Mouse (Mus musculus): ENCODE results near the gene Ubac2.

Gene Ubac2

DNA sequence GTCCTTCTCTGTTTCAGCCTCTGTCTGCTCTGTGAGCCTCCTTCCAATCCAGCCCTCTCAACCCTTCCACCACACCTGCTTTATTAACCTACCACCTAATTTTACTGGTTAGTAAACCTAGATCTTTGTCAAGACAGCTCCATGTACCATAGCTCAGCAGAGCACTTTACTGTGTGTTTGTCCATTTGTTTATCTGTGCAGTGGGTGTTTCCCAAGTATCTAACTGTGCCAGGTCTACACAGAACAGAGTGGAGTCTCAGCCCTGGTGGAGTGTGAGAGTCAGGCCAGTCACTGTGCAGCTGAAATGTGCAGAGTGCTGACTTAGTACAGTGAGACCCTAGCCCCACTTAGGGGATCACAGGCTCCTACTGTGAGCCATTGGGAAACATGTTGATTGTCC is 125.4 kb downstream of the Ubac2 start:
- no peak for DNase-seq (ENCODE audit: low read depth)

DNA sequence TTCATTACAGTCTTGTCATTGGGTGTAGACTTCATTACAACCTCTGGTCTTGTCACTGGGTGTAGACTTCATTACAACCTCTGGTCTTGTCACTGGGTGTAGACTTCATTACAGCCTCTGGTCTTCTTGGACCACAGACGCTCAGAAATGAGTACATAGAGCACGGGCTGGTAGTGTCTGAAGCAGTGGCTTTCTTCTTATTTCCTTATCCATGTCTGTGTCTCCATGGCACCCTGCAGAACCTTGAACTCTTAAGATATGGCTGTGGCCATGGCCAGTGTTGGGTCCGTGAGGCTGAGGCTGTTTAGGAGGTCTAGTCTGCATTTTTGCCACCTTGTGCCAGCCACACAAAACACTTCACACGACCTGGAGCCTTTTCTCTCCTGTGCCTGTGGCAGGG is 129.8 kb downstream of the Ubac2 start:
- no peak for DNase-seq (ENCODE audit: low read depth)

DNA sequence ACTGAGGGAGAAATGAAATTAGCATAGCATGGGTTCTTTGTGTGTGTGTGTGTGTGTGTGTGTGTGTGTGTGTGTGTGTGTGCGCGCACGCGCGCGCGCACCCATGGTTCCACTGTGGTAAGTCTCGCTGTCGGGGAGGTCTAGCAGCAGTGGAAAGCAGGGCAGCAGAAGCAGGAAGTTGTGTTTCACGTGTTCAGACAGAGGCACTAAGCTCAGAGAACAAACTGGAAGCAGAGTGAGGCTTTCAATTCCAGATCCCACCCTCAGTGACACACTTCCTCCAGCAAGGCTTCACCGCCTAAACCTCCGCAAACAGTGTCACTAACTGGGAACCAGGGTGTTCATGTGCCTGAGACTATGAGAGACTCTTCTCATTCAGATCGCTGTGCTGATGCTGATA is 131.1 kb downstream of the Ubac2 start:
- no peak for DNase-seq (ENCODE audit: low read depth)

DNA sequence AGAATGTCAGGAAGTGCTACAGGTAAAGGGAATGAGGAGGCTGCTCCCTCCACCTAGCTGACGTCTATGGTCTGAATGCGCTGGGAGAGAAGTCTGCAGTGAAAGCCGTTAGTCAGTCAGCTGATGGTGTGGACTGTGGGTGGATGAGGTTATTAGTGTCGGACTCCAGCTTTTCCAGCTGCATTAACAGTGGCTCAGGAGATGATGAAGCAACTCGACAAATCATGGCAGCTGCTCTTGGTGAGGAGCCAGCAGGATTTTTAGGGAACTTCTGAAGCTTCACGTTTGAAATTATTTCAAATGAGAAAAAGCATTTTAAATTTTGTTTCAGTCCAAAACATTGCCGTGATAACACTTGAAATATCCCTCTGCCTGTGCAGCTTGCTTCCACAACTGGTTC is 131.9 kb downstream of the Ubac2 start:
- peak; percentile 8 for DNase-seq (ENCODE audit: low read depth)

DNA sequence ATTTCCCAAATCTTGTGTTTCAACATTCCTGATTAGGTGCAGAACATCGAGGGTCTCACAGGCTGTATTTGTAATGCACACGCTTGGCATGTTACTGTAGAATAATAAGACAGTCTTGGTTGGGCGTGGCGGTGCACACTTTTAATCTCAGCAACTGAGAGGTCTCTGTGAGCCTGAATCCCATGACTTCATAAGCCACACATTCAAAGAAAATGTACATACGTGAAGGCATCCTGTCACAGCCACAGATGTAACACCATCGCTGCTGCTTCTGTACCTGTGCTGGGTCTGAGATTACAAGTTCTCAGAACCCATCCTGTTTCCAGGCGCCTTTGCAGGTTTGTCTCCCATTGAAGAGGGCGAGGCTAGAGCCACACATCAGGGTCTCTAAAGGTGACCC is 133.3 kb downstream of the Ubac2 start:
- DNase-seq (ENCODE audit: low read depth): no peak

DNA sequence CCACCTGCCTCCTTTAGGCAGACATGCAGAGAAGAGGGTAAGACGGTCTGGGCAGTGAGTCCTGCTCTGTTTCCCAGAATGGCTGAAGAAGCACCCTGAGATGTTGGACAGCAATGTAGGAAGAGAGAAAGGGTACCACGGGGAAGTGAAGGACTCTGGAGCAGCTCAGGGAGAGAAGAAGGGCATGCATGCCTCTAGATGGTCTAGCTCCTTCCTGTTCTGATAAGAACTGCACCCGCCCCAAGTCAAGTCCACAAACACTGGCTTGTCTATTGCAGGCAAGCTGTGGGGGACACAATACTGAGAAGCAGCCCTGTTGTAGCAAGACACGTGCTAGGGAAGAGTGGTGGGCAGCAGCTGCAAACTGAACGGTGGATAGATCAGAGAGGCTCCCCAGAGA is 133.8 kb downstream of the Ubac2 start:
- DNase-seq (ENCODE audit: low read depth): no peak

DNA sequence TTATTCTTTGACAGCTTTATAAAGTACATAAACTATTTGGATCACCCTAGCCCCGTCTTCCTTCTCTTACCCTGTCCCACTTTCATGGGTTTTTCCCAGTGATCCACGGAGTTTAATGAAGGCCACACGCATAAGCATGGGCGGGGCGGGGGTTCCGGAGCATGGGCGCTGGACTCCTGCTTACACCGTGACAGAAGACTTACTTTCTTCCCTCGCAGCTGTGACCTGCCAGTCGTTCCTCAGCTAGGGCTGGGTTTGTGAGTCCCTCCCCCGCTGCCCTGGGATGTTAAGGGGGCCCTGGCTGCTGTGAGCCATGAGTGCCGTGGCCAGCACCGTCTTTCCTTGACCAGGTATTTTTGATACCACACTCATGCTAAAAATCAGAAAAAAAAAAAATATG is 134.4 kb downstream of the Ubac2 start:
- no peak for DNase-seq (ENCODE audit: low read depth)

DNA sequence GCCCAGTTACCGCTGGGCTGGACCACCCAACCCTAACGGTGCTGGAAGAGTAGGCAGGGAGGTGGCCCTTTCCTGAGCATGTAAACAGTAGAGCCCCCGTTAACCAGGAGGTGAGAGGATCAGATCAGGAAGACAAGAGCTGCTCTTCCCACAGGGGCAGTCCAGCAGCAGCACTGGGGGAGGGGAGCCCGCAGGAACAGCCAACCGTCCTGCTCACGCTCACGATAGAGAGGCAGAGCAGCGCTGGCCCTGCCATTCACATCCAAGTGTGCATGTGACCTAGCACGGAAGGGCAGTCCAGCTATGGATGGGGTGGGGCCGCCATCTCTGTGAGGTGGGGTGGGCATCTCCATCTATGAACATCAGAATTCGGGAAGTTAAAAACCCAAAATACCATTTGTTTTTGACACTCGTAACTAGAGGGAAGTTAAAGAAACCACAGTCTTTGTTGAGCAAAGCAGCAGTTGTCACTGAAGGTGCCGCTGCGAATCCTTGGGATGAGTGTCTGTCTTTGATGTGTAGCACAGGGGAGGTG is 135.1 kb downstream of the Ubac2 start:
- no peak for DNase-seq (ENCODE audit: low read depth)

DNA sequence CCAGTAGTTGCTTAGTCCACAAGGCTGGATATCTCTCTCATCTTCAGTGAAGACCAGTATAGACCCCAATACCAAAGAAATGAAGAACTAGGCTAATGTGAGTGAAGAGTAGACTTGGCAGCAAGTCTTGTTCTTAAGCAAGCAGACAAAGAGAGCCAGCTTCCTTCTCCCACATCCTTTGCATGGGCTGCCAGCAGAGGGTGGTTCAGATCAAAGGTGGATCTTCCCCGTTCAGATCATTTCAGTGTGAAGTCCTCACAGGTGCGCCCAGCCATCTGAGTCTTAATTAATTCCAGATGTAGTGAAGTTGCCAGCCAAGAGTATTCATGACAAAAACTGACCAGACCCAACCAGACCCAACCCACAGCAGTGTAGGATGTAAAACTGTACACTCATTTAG is 139.5 kb downstream of the Ubac2 start:
- no peak for DNase-seq (ENCODE audit: low read depth)

DNA sequence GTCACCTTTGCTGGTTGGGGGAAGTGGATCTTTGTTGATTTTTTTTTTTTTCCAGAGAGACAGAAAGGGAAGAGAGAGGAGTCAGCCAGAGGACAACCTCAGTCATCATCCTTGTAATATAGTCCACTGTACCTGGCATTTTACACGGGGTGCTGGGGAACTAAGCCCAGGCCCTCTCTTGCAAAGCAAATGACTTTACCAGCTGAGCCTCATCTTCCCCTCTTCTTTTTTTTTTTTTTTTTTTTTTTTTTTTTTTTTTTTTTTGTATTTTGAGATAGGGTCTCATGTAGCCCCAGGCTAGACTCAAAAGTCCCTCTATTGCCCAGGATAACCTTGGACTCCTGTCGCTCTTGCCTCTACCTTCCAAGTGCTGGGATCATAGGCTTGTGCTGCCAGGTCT is 141.0 kb downstream of the Ubac2 start:
- DNase-seq (ENCODE audit: low read depth): no peak

DNA sequence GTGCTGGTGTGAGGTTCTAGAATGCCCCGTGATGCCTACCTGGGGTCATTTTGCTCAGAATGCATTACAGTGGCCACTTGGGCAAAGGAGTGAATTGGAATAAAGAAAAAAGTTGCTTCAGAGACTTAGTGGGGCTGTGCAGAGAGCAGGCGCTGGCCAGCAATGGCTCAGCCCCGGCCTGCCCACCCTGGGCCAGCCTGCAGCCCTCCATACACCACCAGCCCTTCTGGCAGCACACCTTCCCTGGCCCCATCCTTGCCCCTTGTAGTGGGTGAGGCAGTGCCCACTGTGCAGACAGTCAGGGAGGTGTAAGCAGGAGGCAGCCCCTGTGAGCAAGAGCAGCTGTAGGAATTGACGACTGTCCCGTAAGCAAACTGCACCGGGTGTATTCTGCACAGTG is 142.1 kb downstream of the Ubac2 start:
- no peak for DNase-seq (ENCODE audit: low read depth)

DNA sequence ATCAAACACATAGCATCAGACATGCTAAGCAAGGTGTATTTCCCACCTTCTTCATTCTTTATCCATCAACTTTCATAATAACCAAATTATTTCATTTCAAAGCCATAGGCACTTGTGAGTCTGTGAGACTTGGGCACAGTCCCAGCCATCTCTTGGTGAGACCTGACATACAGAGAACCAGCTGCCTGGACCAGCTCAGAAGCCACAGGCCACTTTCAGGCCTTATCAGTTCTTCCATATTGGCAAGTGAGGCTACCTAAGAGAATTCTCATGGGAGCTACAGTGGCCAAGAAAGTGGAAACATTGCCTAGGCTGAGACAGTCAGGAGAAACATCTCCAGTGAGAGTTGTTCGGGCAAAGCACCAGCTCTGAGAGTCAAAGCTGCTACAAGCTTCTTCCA is 144.6 kb downstream of the Ubac2 start:
- DNase-seq (ENCODE audit: low read depth): no peak

DNA sequence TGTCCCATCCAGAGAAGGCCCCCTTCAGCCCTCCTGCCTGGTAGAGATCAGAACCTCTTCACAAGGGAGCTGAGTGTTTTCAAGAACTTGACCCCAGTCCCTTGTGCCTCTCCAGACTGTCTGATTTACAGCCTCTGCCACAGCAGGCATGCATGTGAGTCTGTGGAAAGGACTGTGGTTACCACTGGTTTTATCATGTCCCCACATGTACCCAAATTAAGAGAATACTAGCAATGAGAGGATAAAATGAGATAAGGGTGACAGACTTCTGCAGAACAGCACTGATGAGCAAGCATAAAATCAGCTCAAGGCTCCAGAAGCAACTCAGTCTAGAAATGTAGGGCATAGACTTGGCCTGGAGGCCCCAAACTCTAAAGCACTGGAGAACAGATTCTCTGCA is 145.5 kb downstream of the Ubac2 start:
- DNase-seq (ENCODE audit: low read depth): no peak

DNA sequence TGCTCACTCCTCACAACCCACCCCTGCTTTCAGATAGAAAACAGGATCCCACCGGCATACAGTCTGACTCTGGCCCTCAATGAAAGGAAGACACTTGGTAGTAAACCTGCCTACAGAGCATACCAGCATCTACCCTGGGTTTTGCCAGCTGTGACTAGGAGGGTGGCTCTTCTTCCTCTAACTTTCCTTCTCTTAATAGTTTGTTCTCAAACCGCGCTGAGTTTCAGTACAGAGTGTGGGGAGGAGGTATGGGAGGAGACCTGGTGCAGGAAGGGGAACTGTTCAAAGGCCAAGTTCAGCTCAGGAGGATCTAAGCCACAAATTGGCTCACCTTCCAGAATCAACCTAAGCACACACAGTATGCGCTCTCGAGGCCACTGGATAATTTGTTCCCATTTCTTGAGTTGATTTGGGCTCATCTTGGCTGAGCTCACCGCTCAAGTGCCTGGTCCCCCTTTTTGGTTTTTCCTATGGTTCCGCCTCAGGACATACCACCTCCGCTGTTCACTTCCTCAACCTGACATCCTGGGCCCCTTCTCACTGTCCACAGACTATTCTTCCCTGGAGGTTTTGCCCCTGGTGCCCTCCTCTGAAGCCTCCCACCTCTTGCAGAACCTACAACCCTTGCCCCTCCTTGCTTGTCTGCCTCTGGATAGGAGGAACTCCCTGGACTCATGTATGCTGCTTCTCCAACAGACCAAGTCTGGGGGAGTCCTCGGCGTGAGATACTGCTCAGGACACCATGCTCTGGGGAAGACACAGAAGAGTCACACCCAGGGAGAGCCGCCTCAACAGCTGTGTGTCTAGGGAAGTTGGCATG is 150.7 kb downstream of the Ubac2 start:
- no peak for DNase-seq (ENCODE audit: low read depth)

DNA sequence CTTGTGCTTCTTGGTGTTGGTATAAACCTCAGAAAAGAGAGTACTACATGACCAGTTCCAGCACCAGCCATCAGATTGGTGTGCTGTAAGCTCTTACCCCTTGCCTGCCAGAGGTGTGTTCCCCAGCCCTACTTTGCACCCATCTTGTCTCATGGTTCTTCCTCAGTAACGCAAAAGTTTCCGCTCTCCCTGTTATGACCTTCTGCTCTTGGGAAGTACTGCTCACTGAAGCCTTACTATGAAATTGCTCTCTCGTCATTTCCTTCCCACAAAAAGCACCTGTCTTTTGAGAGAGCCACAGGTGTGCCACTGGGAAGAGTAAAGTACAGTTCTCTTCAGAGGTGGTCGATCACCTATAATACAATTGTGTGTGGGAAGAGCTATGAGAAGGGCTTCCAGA is 151.4 kb downstream of the Ubac2 start:
- DNase-seq (ENCODE audit: low read depth): no peak

DNA sequence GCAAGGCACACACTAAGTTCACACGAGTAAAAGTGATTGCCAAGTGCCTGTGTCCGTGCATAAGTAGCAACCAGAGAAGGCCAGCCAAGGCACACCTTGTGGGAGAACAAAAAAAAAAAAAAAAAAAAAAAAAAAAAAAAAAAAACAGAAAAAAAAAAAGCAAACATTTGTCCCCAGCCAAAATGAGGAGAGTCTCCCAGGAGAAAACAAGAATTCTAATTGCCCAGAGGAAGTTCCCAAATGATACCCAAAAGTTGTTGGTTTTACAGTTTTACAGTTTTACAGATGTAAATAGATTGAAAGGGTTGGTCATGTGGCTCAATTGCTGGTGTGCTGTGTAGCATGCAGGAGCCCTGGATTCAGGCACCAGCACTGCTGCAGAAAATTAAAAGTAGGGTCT is 153.6 kb downstream of the Ubac2 start:
- no peak for DNase-seq (ENCODE audit: low read depth)

DNA sequence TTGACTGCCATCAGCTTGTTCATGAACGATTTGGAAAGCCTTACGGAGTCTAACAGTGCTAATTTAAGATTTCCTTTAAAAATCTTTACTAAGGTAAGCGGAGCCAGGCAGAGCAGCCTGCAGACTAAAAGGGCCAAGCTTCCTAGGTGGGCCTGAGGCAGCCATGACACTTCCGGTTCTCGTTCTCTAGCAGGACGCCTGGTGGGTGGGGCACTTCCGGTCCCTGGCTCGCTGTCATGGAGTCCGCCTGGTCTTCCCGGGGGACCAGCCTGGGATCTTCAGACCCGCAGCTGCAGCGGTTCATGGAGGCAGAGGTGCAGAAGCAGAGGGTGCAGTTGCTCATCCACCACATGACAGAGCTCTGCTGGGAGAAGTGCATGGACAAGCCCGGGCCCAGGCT is 156.0 kb downstream of the Ubac2 start, which contains the start of gene Timm8a2:
Gene Timm8a2 (plus strand): TSS at position 224 of the 400 bp plus-strand sequence.
- DNase-seq (ENCODE audit: low read depth): no peak

DNA sequence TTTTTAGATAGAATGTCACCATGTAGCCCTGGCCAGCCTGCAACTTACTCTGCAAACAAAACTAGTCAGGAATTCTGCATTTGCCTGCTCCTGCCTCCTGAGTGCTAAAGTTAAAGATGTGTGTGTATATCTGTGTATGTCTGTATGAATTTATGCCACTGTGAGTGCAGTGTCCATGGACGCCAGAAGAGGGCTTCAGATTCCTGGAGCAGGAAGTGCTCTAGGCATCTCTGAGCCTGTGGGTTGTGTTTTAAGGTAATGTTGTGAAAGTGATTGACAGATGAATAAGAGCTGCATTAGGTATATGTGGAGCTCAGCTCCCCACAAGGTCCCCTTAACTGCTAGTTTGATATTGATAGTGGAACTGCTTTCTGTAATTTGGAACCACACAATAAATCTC is 156.8 kb downstream of the Ubac2 start:
- DNase-seq (ENCODE audit: low read depth): no peak

DNA sequence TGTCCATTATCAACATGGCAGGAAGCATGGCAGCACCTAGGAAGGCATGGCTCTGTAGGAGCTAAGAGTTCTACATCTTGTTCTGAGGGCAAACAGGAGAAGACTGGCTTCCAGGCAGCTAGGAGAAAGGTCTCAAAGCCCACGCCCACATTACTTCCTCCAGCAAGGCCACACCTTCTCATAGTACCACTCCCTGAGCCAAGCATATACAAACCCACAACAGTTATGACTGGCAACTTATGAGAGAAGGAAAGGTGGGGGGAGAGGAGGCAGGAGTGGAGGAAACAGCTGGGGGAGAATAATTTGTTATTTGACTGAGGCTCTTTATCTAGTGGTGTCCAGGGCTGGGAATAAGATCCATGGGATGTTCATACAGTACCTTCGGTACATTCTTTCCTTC is 157.4 kb downstream of the Ubac2 start:
- DNase-seq (ENCODE audit: low read depth): no peak

DNA sequence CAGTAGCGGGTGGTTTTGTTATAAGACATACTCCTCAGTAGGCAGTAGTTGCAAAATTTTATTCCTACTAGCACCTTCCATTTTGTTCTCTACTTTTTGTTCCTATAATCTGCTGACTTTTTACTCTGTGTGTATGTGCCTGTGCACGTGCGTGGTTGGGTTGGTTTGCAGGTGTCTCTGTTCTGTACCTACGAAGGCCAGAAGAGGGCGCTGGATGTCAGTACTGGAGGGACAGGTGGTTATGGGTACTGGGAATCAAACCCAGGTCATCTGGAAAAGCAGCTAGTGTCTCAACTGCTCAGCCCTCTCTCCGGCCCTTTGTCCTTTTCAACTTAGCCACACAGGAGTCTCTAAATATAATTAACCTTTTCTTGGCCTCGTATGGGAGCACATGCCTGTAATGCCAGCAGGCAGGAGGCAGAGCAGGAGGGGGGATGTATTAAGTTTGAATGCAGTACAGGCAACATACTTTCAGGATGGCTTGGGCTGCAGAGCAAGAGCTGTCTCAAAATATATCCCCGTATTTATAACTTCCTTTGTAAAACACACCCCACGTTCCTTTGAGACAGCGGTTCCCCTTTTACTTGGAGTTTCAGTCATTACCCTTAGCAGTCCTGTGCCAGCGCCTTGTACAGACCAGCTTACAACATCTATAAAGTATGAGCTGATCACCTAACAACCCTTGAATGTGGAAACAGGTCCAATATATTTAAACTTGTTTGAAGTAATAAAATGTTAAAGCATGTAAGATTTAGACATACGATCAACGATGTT is 160.6 kb downstream of the Ubac2 start:
- DNase-seq (ENCODE audit: low read depth): no peak

DNA sequence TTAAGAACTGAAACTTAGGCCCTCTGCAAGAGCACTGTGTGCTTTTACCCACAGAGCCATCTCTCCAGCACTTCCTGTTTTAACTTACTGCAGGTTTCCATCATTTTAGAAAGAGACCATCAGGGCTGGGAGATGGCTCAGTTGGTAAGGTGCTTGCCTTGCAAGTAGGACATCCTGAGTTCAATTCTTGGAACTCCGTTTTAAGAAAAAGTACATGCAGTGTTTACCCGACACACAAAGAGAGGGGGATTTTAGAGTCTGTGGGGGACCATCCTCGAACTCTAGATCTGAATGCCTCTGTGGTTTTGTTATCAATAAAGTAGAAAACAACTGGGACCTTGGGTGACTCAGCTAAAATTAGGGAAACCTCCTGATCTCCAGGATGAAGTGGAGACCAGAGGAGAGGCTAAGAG is 163.0 kb downstream of the Ubac2 start:
- no peak for DNase-seq (ENCODE audit: low read depth)

DNA sequence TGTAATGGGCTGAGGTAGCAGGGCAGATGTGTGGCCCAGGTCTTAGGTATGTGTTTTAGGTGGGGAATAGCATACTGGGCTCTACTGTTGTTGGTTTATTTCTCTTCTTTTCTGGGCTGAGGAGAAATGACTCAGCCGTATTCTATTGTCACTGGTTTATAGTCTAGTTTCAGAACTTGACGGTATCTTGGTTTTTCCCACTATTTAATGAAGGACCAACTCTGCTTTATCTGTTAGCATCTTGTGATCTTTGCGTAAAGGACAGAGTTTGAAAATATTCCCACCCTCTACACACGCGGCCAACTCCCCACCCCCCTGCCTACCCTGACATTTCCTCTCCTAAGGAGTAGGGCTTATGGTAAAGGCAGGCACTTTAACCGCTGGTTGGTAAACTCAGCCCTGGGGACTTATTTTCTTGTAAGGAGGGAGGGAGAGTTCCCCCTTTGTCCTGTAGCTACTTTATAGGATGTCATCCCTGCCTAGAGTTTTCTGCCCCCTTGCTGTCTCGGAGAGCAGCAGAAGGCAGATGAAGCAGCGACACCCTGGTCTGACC is 163.8 kb downstream of the Ubac2 start:
- no peak for DNase-seq (ENCODE audit: low read depth)

DNA sequence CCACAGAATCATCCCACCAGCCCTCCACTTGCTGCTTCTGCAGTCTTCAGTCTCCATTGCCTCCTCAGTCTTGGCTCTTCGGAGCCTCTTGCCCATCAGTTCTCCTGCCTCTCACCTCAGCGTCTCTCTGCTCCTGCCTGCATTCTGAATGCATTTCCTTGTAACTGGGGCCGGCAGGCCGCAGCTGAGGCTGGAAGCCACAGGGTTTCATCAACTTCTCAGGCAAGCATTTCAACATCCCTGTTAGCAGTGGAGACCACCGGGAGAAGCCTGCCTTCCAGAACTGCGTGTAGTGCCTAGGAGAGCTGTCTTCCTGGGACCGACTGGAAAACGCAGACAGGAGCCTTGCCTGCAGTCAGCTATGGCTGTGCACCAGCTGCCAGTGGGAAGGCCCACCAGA is 169.4 kb downstream of the Ubac2 start:
- no peak for DNase-seq (ENCODE audit: low read depth)
